Mouse (Mus musculus) small intestine, adult 2 months (tissue): ENCODE measurements around the gene Siah1a.

Experiments
- CTCF ChIP-seq: fragments of 200-500 bp; IDR thresholded peaks from 2 replicates; pipeline ENCODE4 v1.5.1; 2012; ENCODE audit warnings: low read depth, mild to moderate bottlenecking, control low read depth, inconsistent platforms, low read length, moderate library complexity, mixed read lengths; ENCODE audit not compliant: insufficient replicate concordance, insufficient read length; ENCODE audit errors: extremely low read depth
- POLR2A ChIP-seq: fragments of 200-500 bp; IDR thresholded peaks from 2 replicates; pipeline ENCODE4 v1.6.1; 2012; ENCODE audit warnings: low read depth, mild to moderate bottlenecking, control low read depth, inconsistent platforms, low read length, moderate library complexity

GRCm38 (mm10) chr8:86694011-86694410, 51.7 kb downstream of the Siah1a start:
- TF ChIP-seq POLR2A = no peak
- no peak for TF ChIP-seq CTCF
